Mouse (Mus musculus) intestine, embryonic 14.5 days (tissue): ENCODE measurements around the gene Zfp3. TPM values are rescaled to one million over a fixed set of nuclear protein-coding genes. Genes with fewer than 3 reads are reported as not detected.

ENCODE experiments used
- ATAC-seq: fragments of 200-750 bp; cut with Nextera tagmentation; replicated peaks from 2 replicates; pipeline ENCODE4 v1.8.0; 2017; ENCODE audit warnings: low read depth, moderate number of reproducible peaks, moderate TSS enrichment, moderate library complexity; ENCODE audit not compliant: low FRiP score, low TSS enrichment
- DNase-seq: peaks from one replicate; pipeline ENCODE4 v3.0.0-alpha.2; 2018; ENCODE audit warnings: low spot score
- H3K27ac ChIP-seq: fragments of 300-500 bp; sonication (generic); 2 replicates; pipeline ENCODE4 v1.5.1; 2014; ENCODE audit warnings: low read depth, mild to moderate bottlenecking, control low read depth
- H3K27me3 ChIP-seq: fragments of 300-500 bp; sonication (generic); replicated peaks from 2 replicates; pipeline ENCODE4 v1.6.1; 2014; ENCODE audit warnings: low read length, control low read depth; ENCODE audit not compliant: control insufficient read depth, insufficient read depth
- H3K36me3 ChIP-seq: fragments of 300-500 bp; sonication (generic); 2 replicates; pipeline ENCODE4 v1.6.1; 2014; ENCODE audit warnings: low read length, control low read depth; ENCODE audit not compliant: control insufficient read depth, insufficient read depth
- H3K4me1 ChIP-seq: fragments of 300-500 bp; sonication (generic); replicated peaks from 2 replicates; pipeline ENCODE4 v1.6.1; 2014; ENCODE audit warnings: low read length, control low read depth, mixed read lengths; ENCODE audit not compliant: control insufficient read depth, insufficient read depth
- H3K4me2 ChIP-seq: fragments of 300-500 bp; sonication (generic); 2 replicates; pipeline ENCODE4 v1.6.1; 2014; ENCODE audit warnings: low read length
- H3K4me3 ChIP-seq: fragments of 300-500 bp; sonication (generic); 2 replicates; pipeline ENCODE4 v1.5.1; 2014; ENCODE audit warnings: low read depth, low read length, control low read depth, mixed read lengths
- H3K9ac ChIP-seq: fragments of 300-500 bp; sonication (generic); 2 replicates; pipeline ENCODE4 v1.6.1; 2014; ENCODE audit warnings: mild to moderate bottlenecking, low read length
- H3K9me3 ChIP-seq: fragments of 300-500 bp; sonication (generic); 2 replicates; pipeline ENCODE4 v1.6.1; 2016; ENCODE audit warnings: low read length, control low read depth; ENCODE audit not compliant: control insufficient read depth
- WGBS: fragments of 180-500 bp; shearing (Covaris S2); extraction: QIAGEN DNeasy Blood & Tissue Kit; methylation state at CpG from one replicate; pipeline ENCODE4 v1.1.7; 2014; 5-methylcytosine and 5-hydroxymethylcytosine counted together
- polyA plus RNA-seq: library from polyadenylated mRNA; unstranded; fragments of >200 nt; fragmentation: Nextera tagmentation; extraction: Ambion mirVana; gene quantifications from 2 replicates; pipeline ENCODE4 v1.2.1, GENCODE M21; 2014

Gene Zfp3
- polyA plus RNA-seq, 1 experiment from 2014 or later: 6.1 TPM

- peak overlapping the region; percentile 14; the same call in 1 of the 2 replicates for H3K4me2 ChIP-seq
- H3K4me3 ChIP-seq: no peak overlapping the region
- H3K27ac ChIP-seq: no peak overlapping the region; the same call in 1 of the 2 replicates
- no peaks in the 10 kb centered on the region for H3K27me3 ChIP-seq
- WGBS: 76% methylated on average over 8 of the region's 8 CpGs
- no peak overlapping the region for H3K9ac ChIP-seq
- no peak for ATAC-seq
- H3K9me3 ChIP-seq: no peaks in the 10 kb centered on the region
- no peak for DNase-seq
- H3K36me3 ChIP-seq: no peaks in the 10 kb centered on the region
- H3K4me1 ChIP-seq: no peaks in the 10 kb centered on the region
Measured at GRCm38 (mm10) chr11:70805641-70806175, 41.7 kb downstream of the Zfp3 start.

GRCm38 (mm10) chr11:70806697-70807096 is 42.7 kb downstream of the Zfp3 start:
- no peak overlapping the region for H3K27ac ChIP-seq
- H3K27me3 ChIP-seq: no peaks in the 10 kb centered on the region
- DNase-seq (no peak), ATAC-seq (no peak)
- no peak overlapping the region for H3K9ac ChIP-seq
- no peaks in the 10 kb centered on the region for H3K4me1 ChIP-seq
- 83% methylated on average over 4 of the region's 4 CpGs for WGBS
- H3K4me2 ChIP-seq: no peak overlapping the region
- no peaks in the 10 kb centered on the region for H3K36me3 ChIP-seq
- no peaks in the 10 kb centered on the region for H3K9me3 ChIP-seq
- no peak overlapping the region for H3K4me3 ChIP-seq

GRCm38 (mm10) chr11:70807630-70808029 is 43.6 kb downstream of the Zfp3 start:
- no peak overlapping the region for H3K27ac ChIP-seq
- H3K36me3 ChIP-seq: no peaks in the 10 kb centered on the region
- H3K27me3 ChIP-seq: no peaks in the 10 kb centered on the region
- no peak for ATAC-seq
- no peaks in the 10 kb centered on the region for H3K4me1 ChIP-seq
- no peak overlapping the region for H3K4me2 ChIP-seq
- H3K4me3 ChIP-seq: no peak overlapping the region
- H3K9ac ChIP-seq: no peak overlapping the region
- WGBS: 89% methylated on average over 4 of the region's 4 CpGs
- no peaks in the 10 kb centered on the region for H3K9me3 ChIP-seq
- DNase-seq: no peak

- DNase-seq: no peak
- no peaks in the 10 kb centered on the region for H3K36me3 ChIP-seq
- H3K9me3 ChIP-seq: no peaks in the 10 kb centered on the region
- ATAC-seq: no peak
- no peaks in the 10 kb centered on the region for H3K27me3 ChIP-seq
- H3K27ac ChIP-seq: no peak overlapping the region
- H3K4me2 ChIP-seq: no peak overlapping the region
- H3K4me3 ChIP-seq: no peak overlapping the region
- no peaks in the 10 kb centered on the region for H3K4me1 ChIP-seq
- no peak overlapping the region for H3K9ac ChIP-seq
- WGBS: 62% methylated on average over 3 of the region's 3 CpGs
Measured at GRCm38 (mm10) chr11:70808101-70808500, 44.1 kb downstream of the Zfp3 start.

DNA sequence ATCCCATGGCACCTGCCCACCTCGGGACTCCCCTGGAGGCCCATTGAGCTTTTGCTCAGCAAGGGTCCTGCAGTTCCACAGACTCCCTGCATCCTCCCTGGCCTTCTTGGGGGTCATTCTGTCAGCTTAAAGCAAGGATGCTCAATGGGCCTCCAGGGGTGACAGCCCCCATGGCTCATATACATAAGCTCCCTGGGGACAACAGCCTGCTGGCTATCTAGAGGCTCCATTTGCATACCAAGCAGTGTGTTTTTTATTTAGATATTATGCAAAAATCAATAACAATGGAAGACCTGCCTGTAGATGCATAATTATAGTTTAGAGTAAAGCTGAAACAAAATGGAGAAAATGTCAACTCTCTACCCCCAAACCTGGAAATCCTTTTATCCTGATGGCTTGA is 45.0 kb downstream of the Zfp3 start:
- DNase-seq (no peak), ATAC-seq (no peak)
- Histone ChIP-seq H3K4me3 (no peak overlapping the region), H3K36me3 (no peaks in the 10 kb centered on the region), H3K9ac (no peak overlapping the region), H3K4me1 (no peaks in the 10 kb centered on the region), H3K4me2 (no peak overlapping the region), H3K27ac (no peak overlapping the region), H3K9me3 (no peaks in the 10 kb centered on the region), H3K27me3 (no peaks in the 10 kb centered on the region)
- WGBS: 32% methylated on average over 1 of the region's 1 CpGs

GRCm38 (mm10) chr11:70811041-70811440 is 47.0 kb downstream of the Zfp3 start:
- no peaks in the 10 kb centered on the region for H3K36me3 ChIP-seq
- WGBS: 85% methylated on average over 5 of the region's 5 CpGs
- H3K9me3 ChIP-seq: no peaks in the 10 kb centered on the region
- no peak overlapping the region for H3K9ac ChIP-seq
- no peak overlapping the region for H3K4me2 ChIP-seq
- H3K4me1 ChIP-seq: no peaks in the 10 kb centered on the region
- ATAC-seq (no peak), DNase-seq (no peak)
- H3K27me3 ChIP-seq: no peaks in the 10 kb centered on the region
- H3K27ac ChIP-seq: no peak overlapping the region
- no peak overlapping the region for H3K4me3 ChIP-seq

GRCm38 (mm10) chr11:70811471-70812240 is 47.6 kb downstream of the Zfp3 start:
- H3K27me3 ChIP-seq: no peaks in the 10 kb centered on the region
- H3K4me1 ChIP-seq: no peaks in the 10 kb centered on the region
- DNase-seq: no peak
- H3K27ac ChIP-seq: no peak overlapping the region
- no peak for ATAC-seq
- no peak overlapping the region for H3K9ac ChIP-seq
- H3K4me3 ChIP-seq: no peak overlapping the region
- no peaks in the 10 kb centered on the region for H3K36me3 ChIP-seq
- 62% methylated on average over 13 of the region's 13 CpGs for WGBS
- no peaks in the 10 kb centered on the region for H3K9me3 ChIP-seq
- H3K4me2 ChIP-seq: no peak overlapping the region

GRCm38 (mm10) chr11:70812365-70812764 is 48.4 kb downstream of the Zfp3 start, which contains the start of gene Scimp:
Gene Scimp (minus strand): TSS chr11:70812586.
- H3K9ac ChIP-seq: no peak within 1 kb of the TSS
- no peak for ATAC-seq
- H3K4me3 ChIP-seq: no peak within 1 kb of the TSS
- no peaks in the 10 kb centered on the region for H3K36me3 ChIP-seq
- no peak within 1 kb of the TSS for H3K4me2 ChIP-seq
- H3K27ac ChIP-seq: no peak within 1 kb of the TSS
- WGBS: 76% methylated on average over 7 of the region's 7 CpGs
- H3K4me1 ChIP-seq: no peaks in the 10 kb centered on the region
- no peaks in the 10 kb centered on the region for H3K27me3 ChIP-seq
- no peak for DNase-seq
- H3K9me3 ChIP-seq: no peaks in the 10 kb centered on the region

DNA sequence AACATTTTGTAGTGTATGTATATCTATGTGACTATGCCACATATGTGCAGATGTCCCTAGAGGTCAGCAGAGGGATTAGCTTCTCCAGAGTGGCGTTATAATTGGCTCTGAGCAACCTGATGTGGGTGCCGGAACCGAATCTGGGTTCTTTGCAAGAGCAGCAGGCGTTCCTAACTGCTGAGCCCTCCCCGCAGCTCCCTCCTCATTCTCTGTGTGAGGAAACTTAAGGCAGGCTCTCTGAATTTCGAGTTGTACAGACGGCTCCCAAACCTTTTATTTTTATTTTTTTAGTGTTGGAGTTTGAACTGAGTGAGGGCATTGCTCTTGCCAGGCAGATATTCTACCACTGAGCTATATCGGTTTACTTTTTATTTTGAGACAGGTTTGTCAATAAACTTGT is 51.1 kb downstream of the Zfp3 start:
- WGBS: 87% methylated on average over 8 of the region's 8 CpGs
- no peak for DNase-seq
- H3K4me3 ChIP-seq: no peak overlapping the region

More for the DNA sequence above, 51.1 kb downstream of the Zfp3 start:
- H3K36me3 ChIP-seq: no peaks in the 10 kb centered on the region
- no peak overlapping the region for H3K27ac ChIP-seq
- H3K4me1 ChIP-seq: no peaks in the 10 kb centered on the region
- ATAC-seq: no peak
- no peaks in the 10 kb centered on the region for H3K27me3 ChIP-seq
- H3K4me2 ChIP-seq: no peak overlapping the region
- H3K9me3 ChIP-seq: no peaks in the 10 kb centered on the region
- H3K9ac ChIP-seq: no peak overlapping the region
